Mouse (Mus musculus): Measurements from ENCODE around the gene Klk1b27. TPM values are rescaled to one million over a fixed set of nuclear protein-coding genes. Genes with fewer than 3 reads are reported as not detected.
"Not testable (repeated sequence)": the region's sequence is repeated elsewhere in the genome, so short reads cannot be mapped to it uniquely, and the experiment has no call there.

Gene Klk1b27
- total RNA-seq (2021): not detected
- long read RNA-seq, experiment 1: 0 reads
- long read RNA-seq, experiment 2: 0 reads

DNA sequence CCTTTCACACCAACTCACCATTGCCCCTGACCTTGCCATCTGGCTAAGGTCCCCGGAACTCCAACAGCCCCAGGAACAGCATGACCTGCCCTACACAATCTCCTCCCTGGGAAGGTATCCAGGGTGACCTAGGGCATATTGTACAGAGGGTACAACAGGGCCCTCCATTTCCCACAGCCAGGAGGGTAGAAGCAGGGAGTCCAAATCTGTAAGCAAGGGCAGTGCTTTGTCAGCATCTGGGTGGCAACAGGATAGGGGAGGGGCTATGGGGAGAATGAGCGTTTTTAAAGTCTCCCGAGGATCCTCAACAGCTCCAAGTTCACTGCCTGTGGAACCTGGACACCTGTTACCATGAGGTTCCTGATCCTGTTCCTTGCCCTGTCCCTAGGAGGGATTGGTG is at the start of gene Klk1b27:
Gene Klk1b27 (plus strand): TSS at position 301 of the 400 bp plus-strand sequence.
- intact Hi-C loops (cut with DNase I); DNase-seq: not testable (repeated sequence)

DNA sequence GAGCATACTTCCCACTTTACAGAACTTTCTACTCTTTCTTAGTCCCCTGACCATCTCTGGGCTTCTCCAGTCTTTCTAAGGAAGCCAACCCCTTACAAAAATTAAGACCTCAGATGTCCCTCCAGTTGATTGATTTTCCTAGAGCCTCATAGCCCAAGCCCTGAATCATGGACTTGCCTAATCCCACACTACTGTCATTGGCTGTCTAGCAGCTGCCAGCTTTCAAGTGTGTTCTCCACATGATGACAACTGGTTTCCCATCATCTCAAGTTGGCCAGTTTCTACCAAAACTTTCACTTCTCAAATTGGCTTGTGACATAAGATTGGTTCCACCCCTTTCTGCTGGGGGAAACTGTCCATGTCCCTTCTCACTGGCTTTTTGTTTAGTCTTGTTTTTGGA is 47.2 kb upstream of the Klk1b27 start:
- no peak for DNase-seq
- intact Hi-C loops (cut with DNase I): no loop called here

DNA sequence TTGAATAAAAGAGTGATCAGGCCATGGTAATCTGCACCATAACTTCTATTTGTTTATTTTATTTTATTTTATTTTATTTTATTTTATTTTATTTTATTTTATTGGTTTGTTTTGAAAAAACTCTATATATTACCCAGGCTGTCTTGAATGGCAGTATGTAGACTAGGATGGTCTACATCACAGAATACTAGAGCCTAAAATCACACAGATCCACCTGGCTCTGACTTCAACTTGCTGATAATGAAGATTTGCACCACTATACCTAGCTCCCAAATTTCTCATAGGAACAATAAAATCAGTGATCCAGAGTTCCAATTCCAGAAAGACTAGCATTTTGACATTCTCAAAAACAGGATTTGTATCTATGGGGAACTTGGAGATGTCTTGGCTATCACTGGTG is 40.2 kb upstream of the Klk1b27 start, which contains the start of gene Klk1b26:
Gene Klk1b26 (plus strand): TSS at position 301 of the 400 bp plus-strand sequence.
- intact Hi-C loops (cut with DNase I); DNase-seq: not testable (repeated sequence)

DNA sequence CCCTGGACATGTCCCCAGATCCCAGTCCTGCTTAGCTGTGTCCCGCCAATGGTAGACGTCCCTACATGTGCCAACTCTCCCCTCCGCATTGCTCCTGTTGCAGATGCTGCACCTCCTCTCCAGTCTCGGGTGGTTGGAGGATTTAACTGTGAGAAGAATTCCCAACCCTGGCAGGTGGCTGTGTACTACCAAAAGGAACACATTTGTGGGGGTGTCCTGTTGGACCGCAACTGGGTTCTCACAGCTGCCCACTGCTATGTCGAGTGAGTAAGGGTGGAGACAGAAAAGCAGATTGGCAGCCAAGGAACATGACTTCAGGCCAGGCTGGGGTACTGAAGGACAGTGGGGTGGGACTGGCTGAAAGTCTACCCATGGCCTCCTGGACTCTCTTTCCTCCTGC is 37.4 kb upstream of the Klk1b27 start:
- intact Hi-C loops (cut with DNase I): not testable (repeated sequence)

DNA sequence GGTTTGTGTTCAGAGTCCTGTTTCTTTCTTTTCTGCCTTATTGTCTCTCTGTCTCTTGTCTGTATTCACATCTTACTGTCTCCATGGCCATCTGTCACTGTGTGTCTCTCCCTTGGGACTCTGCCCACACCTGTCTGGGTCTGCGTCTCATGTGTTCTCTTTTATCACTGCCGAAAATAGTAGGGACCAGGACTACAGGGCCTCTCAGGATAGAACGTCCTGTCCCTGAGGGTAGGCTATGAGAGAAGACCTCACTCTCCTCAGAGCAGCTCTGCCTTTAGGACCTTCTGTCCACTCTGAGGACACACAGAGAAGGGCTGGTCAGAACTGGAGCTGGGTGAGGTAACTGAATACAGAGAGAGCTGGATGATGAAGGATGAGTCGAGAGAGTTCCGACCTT is 37.0 kb upstream of the Klk1b27 start:
- intact Hi-C loops (cut with DNase I): no loop called here
- no peak for DNase-seq

More for the DNA sequence above, 37.4 kb upstream of the Klk1b27 start:
- DNase-seq: not testable (repeated sequence)

DNA sequence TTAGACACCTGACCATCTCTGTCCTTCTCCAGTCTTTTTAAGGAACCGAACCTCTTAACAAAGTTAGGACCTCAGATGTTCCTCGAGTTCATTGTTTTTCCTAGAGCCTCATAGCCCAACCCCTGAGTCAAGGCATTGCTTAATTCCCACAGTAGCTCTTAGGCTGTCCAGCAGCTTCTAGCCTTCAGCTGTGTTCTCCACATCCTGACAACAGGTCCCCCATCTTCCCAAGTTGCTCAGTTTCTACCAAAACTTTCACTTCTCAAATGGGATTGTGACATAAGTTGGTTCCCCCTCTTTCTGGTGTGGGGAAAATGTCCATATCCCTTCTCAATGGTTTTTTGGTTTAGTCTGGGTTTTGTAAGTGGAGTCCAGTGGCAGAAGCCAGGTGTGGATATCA is 20.0 kb downstream of the Klk1b27 start:
- DNase-seq: no peak
- intact Hi-C loops (cut with DNase I): no loop called here

DNA sequence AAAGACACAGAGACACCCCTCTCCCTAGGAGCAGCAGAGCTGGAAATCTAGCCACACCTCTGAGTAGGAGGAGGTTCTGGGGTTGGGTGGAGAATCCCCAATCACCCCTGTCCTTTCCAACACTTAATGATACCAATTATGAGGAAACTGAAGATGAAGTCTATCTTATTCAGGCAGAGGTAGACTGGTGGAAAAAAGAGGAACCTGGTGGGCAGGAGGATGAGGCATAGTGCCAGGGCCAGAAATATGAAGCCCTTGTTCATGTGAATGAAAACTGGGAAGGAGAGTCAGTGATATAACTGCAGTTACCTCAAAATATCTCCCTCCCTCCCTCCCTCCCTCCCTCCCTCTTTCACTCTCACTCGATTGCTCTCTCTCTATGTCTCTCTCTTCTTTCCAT is 25.6 kb downstream of the Klk1b27 start:
- intact Hi-C loops (cut with DNase I): no loop called here

DNA sequence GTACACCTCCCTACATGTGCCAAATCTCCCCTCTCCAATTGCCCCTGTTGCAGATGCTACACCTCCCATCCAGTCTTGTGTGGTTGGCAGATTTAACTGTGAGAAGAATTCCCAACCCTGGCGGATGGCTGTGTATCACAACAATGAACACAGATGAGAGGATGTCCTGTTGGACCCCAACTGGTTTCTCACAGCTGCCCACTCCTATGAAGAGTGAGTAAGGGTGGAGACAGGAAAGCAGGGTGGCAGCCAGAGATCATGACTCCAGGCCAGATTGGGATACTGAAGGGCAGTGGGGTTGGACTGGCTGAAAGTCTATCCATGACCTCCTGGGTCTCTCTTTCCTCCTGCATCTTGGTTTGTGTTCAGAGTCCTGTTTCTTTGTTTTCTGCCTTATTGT is 44.0 kb downstream of the Klk1b27 start:
- intact Hi-C loops (cut with DNase I): no loop called here
- DNase-seq: no peak

More for the DNA sequence above, 25.6 kb downstream of the Klk1b27 start:
- no peak for DNase-seq

DNA sequence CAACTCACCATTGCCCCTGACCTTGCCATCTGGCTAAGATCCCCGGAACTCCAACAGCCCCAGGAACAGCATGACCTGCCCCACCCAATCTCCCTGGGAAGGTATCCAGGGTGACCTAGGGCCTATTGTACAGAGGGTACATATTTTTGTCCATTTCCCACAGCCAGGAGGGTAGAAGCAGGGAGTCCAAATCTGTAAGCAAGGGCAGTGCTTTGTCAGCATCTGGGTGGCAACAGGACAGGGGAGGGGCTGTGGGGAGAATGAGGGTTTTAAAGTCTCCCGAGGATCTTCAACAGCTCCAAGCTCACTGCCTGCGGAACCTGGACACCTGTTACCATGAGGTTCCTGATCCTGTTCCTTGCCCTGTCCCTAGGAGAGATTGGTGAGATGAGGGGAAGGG is 49.9 kb downstream of the Klk1b27 start, which contains the start of gene Klk1b21:
Gene Klk1b21 (plus strand): TSS at position 301 of the 400 bp plus-strand sequence.
- DNase-seq; intact Hi-C loops (cut with DNase I): not testable (repeated sequence)

Other genes starting within 250 kb of the Klk1b27 start
- under 1 TPM; 0.19 to 0.20 TPM for gene Klk7, start 241.0 kb upstream of the Klk1b27 start, total RNA-seq (2021)
- not detected for gene Klk6, start 227.8 kb upstream of the Klk1b27 start, total RNA-seq (2021)
- gene Klk5, start 210.3 kb upstream of the Klk1b27 start, total RNA-seq (2021): not detected
- not detected for gene Klk4, start 171.1 kb upstream of the Klk1b27 start, total RNA-seq (2021)
- gene Klk15, start 118.5 kb upstream of the Klk1b27 start, total RNA-seq (2021): not detected
- not detected for gene Klk1b8, start 101.6 kb upstream of the Klk1b27 start, total RNA-seq (2021)
- not detected for gene Klk1b1, start 85.5 kb upstream of the Klk1b27 start, total RNA-seq (2021)
- not detected for gene Klk1b9, start 76.2 kb upstream of the Klk1b27 start, total RNA-seq (2021)
- not detected for gene Klk1b11, start 56.4 kb upstream of the Klk1b27 start, total RNA-seq (2021)
- not detected for gene Klk1b26, start 40.1 kb upstream of the Klk1b27 start, total RNA-seq (2021)
- gene Klk1b21, start 50.0 kb downstream of the Klk1b27 start, total RNA-seq (2021): not detected
- not detected for gene Klk1b22, start 60.4 kb downstream of the Klk1b27 start, total RNA-seq (2021)
- not detected for gene Klk1b16, start 84.5 kb downstream of the Klk1b27 start, total RNA-seq (2021)
- not detected for gene Klk1b24, start 135.9 kb downstream of the Klk1b27 start, total RNA-seq (2021)
- not detected for gene Klk1b3, start 145.9 kb downstream of the Klk1b27 start, total RNA-seq (2021)
- gene Klk1b4, start 155.1 kb downstream of the Klk1b27 start, total RNA-seq (2021): not detected
- gene Klk1b5, start 163.7 kb downstream of the Klk1b27 start, total RNA-seq (2021): not detected
- gene Klk1, start 173.1 kb downstream of the Klk1b27 start, total RNA-seq (2021): under 1 TPM in 1 of 2 experiments, not detected in 1; 0.32 TPM
- not detected for gene Gm36864, start 183.9 kb downstream of the Klk1b27 start, total RNA-seq (2021)
- gene 1700028J19Rik, start 194.4 kb downstream of the Klk1b27 start, total RNA-seq (2021): under 1 TPM; 0.29 to 0.56 TPM
- 10 to 100 TPM; 18.2 to 18.8 TPM for gene 2410002F23Rik, start 194.4 kb downstream of the Klk1b27 start, total RNA-seq (2021)
- gene Acp4, start 205.1 kb downstream of the Klk1b27 start, total RNA-seq (2021): not detected
- gene Gm15517, start 209.2 kb downstream of the Klk1b27 start, total RNA-seq (2021): not detected